Mouse (Mus musculus) heart, postnatal 0 days (tissue): ENCODE measurements at regions not wholly inside any gene's neighbourhood (a gene's known extent, or its start where the extent isn't known, plus 50 kb on each side); places are given as distances from the start of the nearest gene placed in this dataset.

Source experiments
- CTCF ChIP-seq: IDR thresholded peaks from 2 replicates; pipeline ENCODE4 v1.5.1; 2016; ENCODE audit warnings: antibody characterized with exemption, control low read depth, low read depth
- EP300 ChIP-seq: IDR thresholded peaks from 2 replicates; pipeline ENCODE4 v1.6.1; 2016; ENCODE audit warnings: antibody characterized with exemption, low read depth

- TF ChIP-seq CTCF (no peak), EP300 (no peak)
Measured at GRCm38 (mm10) chr2:64413263-64413662, 315.4 kb upstream of the Fign start.
